Mouse (Mus musculus) embryonic stem cell, embryonic (primary cell): ENCODE data around the gene Ttc7b.

Experiments used
- CTCF ChIA-PET, 4 experiments: fragments of 300-600 bp in 2 of 4; fragments of 350-600 bp in 2 of 4; sonication (Branson Sonifier 250); formaldehyde crosslinking; loops; one replicate each; lab custom pipeline; 2022; ENCODE audit warnings: inconsistent platforms in 2 of 4; lab: Charles Lee
- POLR2A ChIA-PET, 4 experiments: fragments of 300-600 bp in 2 of 4; fragments of 350-600 bp in 2 of 4; sonication (Branson Sonifier 250); formaldehyde crosslinking; loops; one replicate each; lab custom pipeline; 2022; ENCODE audit warnings: antibody characterized with exemption in 4 of 4, inconsistent platforms in 1 of 4; lab: Charles Lee

Gene Ttc7b

DNA sequence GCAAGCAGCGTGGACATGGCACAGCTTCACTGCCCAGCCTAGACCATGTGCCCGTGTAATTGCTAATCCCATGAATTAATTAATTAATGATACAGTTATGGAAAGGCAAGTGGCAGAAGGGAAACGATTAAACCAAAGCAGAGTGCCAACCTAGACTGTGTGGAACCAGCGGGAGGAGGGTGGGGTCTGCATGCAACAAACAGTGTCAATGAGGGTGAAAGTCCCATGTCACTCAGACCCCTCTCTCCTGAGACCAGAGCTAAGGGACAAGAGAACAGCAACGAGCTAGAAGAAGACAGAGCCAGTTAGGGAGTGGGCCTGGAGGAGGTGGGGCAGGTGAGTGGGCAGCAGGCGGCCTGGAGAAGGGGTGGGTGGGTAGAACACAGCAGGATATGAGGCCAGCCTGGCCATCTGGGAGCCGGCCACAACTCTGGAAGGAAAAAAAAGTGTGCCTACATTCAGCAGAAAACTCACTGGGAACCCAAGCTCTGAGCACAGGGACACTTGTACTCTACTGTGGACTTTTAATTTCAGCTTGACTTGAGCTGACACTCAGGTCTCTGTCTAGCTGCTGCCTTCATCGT is 39.1 kb downstream of the Ttc7b start:
- POLR2A ChIA-PET = interaction anchor here in 2 of 4 experiments (0.8 to 1.6 kb wide), 11 partner anchors 26 to 317 kb away, joined by 3 to 8 read pairs (median 3); partner anchors contain the start of gene Calm1 (in 1 of the 2)
- CTCF ChIA-PET = interaction anchor here in 2 of 4 experiments (1.0 to 1.7 kb wide), 4 partner anchors 280 to 350 kb away, joined by 3 to 10 read pairs (median 4); no protein-coding TSS in a partner anchor

DNA sequence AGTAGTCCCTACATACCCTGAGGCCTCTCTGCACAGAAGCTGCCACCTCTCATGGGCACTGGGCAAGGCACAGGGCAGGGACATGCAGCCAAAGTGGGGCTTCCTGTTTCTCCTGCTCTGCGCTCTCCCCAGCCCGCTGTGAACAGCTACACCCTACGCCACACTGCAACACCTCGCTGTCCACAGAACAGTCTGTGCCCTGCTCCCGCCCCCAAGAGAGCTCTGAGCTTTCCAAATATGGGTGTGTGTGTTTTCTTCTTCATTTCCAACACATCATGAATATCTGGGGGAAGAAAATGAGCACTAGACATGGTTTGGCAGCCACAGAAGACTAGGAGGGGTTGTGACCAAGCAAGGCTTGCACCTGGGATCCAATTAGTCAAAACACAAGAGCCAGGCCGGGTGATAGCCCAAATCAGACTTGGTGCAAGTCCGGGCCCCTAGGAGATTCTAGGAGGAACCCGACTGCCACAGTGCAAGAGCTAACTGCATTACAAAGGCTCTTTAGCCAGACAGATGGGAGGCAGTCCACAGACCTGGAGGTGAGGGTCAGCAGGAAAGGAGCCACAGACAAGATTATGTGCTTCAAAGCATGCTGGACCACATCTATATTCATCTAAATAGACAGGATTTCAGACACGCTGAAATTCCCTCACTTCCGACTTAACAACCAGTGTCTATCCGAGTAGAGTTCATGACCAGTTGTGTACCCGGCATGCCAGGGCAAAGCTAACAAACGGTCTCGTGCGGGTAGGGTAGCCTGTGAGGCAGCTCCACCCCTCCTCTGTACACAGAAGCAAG is 39.8 kb downstream of the Ttc7b start:
- POLR2A ChIA-PET = interaction anchor here (0.6 to 2.5 kb wide), 15 partner anchors 11 to 547 kb away, joined by 3 to 13 read pairs (median 4); partner anchors contain the start of gene Calm1 (in 1 of the 4)
- CTCF ChIA-PET = interaction anchor here (0.6 to 3.2 kb wide), 14 partner anchors 10 to 349 kb away, joined by 3 to 14 read pairs (median 5); partner anchors contain the start of gene Nrde2 (in 1 of the 4)

DNA sequence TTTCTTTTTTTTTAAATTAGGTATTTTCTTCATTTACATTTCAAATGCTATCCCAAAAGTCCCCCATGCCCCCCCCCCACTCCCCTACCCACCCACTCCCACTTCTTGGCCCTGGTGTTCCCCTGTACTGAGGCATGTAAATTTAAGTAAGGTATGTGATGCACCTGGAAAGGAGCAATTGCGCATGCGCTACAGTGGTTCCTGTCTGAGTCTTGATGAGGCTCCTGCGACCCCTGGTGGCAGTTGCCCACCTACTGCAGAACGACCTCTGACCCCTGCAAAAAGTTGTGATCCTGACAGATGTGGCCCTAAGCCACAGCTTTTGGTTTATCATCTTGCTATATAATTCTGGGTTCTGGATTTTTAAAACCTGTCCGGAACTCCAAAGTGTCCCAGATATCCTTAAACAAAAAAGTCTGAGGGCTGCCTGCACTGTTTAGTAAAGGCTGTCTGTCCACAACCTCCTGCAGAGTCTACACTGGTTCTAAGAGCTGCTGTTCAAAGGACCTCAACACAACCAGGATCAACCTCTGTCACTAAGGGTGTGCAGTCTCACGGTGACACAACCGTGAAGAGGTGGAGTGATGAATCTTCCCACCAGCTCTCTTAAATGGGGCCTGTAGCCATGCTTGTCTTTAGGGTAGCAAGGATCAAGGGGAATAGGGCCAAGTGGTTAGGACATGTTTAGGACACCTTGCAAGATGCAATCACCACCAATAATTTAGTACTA is 40.6 kb downstream of the Ttc7b start:
- POLR2A ChIA-PET = interaction anchor here (0.7 to 2.5 kb wide), 11 partner anchors 10 to 354 kb away, joined by 3 to 13 read pairs (median 4); no protein-coding TSS in a partner anchor
- CTCF ChIA-PET = interaction anchor here (0.5 to 3.2 kb wide), 28 partner anchors 9 to 507 kb away, joined by 3 to 14 read pairs (median 5); partner anchors contain the start of gene Nrde2 (in 1 of the 4)

DNA sequence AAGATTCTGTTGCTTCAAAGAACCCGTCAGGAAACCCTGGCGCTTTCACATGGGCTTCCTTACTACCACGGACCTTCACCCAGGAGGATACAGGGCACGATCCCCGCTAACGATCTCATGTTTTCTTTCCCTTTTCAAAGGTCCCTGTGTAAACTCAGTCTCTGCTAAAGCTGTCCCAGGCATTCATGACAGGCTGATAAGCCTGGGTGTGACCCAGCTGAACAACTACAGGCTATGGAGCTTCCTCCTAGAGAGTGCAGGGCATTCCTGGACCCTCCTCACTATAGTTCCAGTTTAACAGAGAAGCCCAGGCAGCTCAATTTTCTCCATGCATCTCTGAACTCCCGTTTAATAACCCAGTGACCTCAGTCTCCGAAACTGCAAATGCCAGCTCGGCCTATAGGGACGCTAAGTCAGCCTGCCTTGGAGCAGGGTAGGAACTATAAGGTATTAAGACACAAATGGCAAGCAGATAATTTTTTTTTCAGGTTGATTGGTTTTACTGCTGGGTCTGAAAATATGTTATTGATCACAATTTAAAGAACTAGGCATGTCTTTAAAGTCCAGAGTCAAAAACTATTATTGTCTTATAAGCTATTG is 41.3 kb downstream of the Ttc7b start:
- ChIA-PET POLR2A (interaction anchor here (0.5 to 2.5 kb wide), 18 partner anchors 10 to 422 kb away, joined by 3 to 13 read pairs (median 3); partner anchors contain the start of gene Calm1 (in 1 of the 4)), CTCF (interaction anchor here (0.6 to 3.2 kb wide), 29 partner anchors 9 to 506 kb away, joined by 3 to 14 read pairs (median 4); no protein-coding TSS in a partner anchor)

DNA sequence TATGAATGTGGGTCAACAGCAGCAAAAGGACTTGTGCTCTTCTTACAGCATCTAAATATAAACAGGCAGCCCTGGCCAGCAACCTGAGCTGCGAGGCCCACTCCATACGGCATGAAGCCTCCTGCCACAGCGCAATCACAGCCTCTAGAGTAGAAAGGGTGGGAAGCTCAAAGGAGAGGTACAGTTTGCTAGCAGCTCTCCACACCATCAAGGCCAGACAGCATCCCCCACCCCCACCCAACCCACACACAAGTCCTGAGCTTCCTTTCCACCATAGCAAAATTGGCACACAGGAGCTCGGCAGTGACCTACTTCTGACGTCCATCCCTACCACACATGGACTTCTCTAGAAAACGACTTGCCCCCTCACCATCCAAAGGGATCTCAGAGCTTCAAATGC is 42.0 kb downstream of the Ttc7b start:
- POLR2A ChIA-PET = interaction anchor here in 3 of 4 experiments (0.5 to 2.5 kb wide), 12 partner anchors 9 to 423 kb away, joined by 3 to 13 read pairs (median 3); partner anchors contain the start of gene Calm1 (in 1 of the 3)

DNA sequence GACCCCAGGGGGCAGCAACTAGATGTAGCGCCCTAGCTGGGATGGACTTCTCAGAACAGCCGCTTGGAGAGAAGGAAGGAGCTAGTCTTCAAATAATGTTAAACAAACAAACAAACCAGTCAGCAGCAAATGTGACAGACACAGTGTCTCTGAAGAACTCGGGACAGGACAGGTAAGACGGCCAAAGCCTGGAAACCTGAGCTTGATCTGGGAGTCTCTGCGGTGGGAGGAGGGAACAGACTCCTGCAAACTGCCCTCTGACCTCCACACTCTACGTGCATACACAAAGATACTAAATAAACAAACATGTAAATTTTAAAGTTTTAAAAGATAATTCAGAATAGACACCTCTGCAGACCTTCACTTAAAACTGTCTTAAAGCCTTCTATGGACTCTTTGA is 42.5 kb downstream of the Ttc7b start:
- ChIA-PET CTCF (interaction anchor here in 1 of 4 experiments (1.2 to 3.2 kb wide), 5 partner anchors 276 to 505 kb away, joined by 4 to 13 read pairs (median 6); no protein-coding TSS in a partner anchor), POLR2A (interaction anchor here in 2 of 4 experiments (0.9 to 2.5 kb wide), 9 partner anchors 9 to 352 kb away, joined by 3 to 13 read pairs (median 3); partner anchors contain the start of gene Calm1 (in 1 of the 2))

More for the DNA sequence above, 42.0 kb downstream of the Ttc7b start:
- CTCF ChIA-PET = interaction anchor here (0.6 to 3.2 kb wide), 14 partner anchors 8 to 505 kb away, joined by 3 to 14 read pairs (median 5); no protein-coding TSS in a partner anchor

DNA sequence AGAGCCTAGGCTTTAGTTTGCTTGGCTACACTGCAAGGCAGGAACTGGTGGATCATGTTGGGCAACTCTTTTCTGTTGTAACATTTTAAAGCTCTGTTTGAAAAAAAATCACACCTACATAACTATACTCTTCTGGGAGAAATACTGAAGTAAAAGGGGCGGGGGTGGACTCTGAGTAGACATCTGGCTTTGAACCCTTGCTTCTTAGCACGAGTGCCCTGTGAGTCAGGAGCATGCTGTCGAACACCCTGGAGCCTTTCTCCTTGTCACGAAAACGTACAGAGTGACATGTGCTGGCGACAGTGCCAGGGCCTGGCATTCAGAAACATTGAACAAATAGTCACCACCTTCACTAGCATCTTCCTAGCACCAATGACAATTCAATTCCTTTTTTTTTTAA is 43.2 kb downstream of the Ttc7b start:
- ChIA-PET POLR2A (interaction anchor here in 2 of 4 experiments (0.8 to 1.5 kb wide), 2 partner anchors 290 to 318 kb away, joined by 4 to 5 read pairs; partner anchors contain the start of gene Nrde2 (in 1 of the 2)), CTCF (interaction anchor here in 2 of 4 experiments (0.6 to 3.2 kb wide), 4 partner anchors 275 to 504 kb away, joined by 3 to 13 read pairs (median 6); no protein-coding TSS in a partner anchor)

DNA sequence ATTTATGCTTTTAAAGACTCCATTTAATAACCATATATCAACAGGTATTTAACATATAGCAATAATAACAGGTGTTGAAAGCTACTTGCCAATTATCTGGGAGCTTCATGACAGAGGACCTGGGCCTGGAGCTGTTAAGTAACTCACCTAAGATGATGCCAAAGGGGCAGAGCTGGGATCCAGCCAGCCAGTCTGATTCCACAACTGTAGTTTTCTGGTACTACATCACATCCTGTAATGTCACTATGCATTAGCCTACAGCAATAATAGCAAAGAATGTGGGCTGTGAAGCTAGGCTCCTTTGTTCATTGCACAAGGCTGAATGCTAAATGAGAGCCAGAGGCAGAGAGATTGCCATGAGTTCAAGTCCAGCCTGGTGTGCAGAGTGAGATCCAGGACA is 44.3 kb downstream of the Ttc7b start:
- ChIA-PET CTCF (interaction anchor here in 2 of 4 experiments (0.6 to 1.4 kb wide), 4 partner anchors 102 to 511 kb away, joined by 3 to 9 read pairs (median 4); no protein-coding TSS in a partner anchor), POLR2A (interaction anchor here in 2 of 4 experiments (0.8 to 1.2 kb wide), 2 partner anchors 35 to 58 kb away, joined by 3 read pairs; no protein-coding TSS in a partner anchor)

DNA sequence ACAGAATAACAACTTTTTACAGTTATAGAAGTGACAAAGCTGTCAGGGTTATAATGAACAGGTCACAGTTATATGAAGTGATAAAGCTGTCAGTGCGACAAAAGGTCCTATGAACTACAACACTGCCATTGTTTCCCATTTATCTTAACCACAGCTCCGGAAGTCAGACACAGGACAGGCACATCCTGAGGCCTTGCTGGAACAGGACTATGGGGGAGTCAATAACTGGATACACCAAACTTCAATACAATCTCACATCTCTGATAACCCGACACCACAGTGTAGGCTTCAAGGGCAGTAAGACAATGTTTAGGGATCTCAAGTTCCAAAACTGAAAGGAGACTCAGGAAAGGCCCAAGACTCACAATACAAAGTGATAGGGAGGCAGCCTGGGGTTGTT is 45.1 kb downstream of the Ttc7b start:
- ChIA-PET CTCF (interaction anchor here in 1 of 4 experiments (1.4 kb wide), 1 partner anchor 103 kb away, joined by 3 read pairs; no protein-coding TSS in a partner anchor), POLR2A (interaction anchor here in 1 of 4 experiments (0.6 to 1.2 kb wide), 2 partner anchors 45 to 59 kb away, joined by 3 read pairs; no protein-coding TSS in a partner anchor)

DNA sequence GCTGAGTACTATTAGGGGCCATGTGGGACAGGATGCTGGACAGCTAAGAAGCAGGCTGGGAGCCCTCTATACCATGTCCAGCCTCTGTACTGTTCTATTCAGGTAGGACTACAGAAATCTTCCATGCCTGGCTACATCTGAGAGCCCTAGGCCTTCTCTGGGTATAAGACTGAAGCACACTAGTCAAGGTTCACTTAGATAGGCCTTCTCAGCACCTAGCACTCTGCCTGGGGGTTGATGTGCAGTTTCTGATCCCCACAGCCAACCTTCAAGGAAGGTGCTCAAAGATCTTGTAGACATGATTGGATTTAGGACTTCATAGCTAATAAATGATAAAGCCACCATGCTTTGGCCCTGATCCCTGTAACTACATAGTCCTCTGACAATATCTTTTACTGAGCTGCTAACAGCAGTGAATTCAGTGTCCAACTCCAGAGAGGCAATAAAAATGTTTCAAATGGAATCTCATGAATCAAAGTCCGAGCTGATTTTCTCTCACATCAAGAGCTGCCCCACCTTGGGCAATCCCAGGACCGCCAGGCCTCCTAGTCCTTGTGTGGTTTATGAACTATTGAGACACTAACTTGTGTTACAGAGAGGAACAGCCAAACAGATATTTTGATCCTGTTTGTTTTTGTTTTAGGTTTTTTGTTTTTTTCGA is 45.8 kb downstream of the Ttc7b start:
- CTCF ChIA-PET = interaction anchor here in 1 of 4 experiments (1.4 kb wide), 1 partner anchor 103 kb away, joined by 3 read pairs; no protein-coding TSS in a partner anchor
- POLR2A ChIA-PET = no interaction called here

DNA sequence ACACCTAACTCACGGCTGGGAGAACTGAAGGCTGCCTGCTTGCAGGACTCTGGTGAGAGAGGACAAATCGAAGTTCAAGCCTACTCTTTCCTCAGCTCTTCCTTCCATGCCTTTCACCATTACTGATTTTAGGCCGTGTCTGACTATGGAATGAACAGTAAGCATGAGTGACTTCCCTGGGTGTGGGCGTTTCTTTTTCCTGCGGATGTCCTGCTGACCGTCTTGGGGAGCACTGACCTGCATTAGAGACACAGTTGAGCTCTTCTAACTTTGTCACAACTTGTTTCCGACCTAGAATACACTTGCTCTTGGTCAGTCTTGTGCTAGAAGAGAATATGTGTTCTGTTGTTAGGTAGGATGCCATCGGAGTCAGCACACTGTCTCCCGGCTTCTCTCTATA is 50.3 kb downstream of the Ttc7b start:
- CTCF ChIA-PET = interaction anchor here in 1 of 4 experiments (1.6 kb wide), 1 partner anchor 9 kb away, joined by 6 read pairs; no protein-coding TSS in a partner anchor
- POLR2A ChIA-PET = interaction anchor here in 1 of 4 experiments (0.8 to 2.5 kb wide), 3 partner anchors 9 to 302 kb away, joined by 3 to 13 read pairs (median 3); no protein-coding TSS in a partner anchor

DNA sequence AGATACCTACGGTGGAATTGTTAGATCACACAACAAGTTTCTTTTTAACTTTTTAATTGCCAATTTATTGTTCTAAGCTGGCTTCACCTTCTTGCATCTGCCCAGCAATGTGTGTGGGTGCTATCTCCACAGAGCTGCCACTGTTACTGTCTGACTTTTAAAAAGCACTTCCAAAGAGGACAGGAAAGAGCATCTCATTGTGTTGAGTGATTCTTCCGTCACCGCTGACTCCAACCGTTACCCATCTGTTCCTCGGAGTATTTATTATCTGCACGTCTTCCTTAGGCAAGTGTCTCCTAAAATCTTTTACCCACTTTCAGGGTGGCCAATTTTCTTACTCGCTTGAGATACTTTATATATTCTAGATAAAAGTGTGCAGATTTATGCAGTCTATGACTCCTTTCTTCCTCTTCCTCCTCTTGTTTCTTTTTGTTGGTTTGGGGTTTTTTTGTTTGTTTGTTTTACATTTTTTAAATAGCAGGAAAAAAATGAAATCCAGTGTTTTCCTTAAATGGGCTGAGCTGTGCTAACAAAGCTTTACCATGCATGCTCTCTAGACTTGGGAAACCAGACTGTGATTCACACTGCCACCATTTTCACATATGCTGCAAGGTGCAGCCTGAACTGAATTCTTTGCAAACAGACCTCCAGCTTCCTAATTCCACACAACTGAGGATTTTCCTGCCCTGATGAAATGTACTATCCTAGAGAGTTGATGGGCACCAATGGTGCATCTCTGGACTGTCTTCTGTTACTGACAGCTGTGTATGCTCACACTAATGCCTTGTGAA is 50.9 kb downstream of the Ttc7b start:
- POLR2A ChIA-PET = interaction anchor here in 1 of 4 experiments (0.8 to 2.5 kb wide), 4 partner anchors 10 to 301 kb away, joined by 3 to 13 read pairs (median 4); no protein-coding TSS in a partner anchor
- CTCF ChIA-PET = interaction anchor here in 1 of 4 experiments (1.6 kb wide), 1 partner anchor 10 kb away, joined by 6 read pairs; no protein-coding TSS in a partner anchor

DNA sequence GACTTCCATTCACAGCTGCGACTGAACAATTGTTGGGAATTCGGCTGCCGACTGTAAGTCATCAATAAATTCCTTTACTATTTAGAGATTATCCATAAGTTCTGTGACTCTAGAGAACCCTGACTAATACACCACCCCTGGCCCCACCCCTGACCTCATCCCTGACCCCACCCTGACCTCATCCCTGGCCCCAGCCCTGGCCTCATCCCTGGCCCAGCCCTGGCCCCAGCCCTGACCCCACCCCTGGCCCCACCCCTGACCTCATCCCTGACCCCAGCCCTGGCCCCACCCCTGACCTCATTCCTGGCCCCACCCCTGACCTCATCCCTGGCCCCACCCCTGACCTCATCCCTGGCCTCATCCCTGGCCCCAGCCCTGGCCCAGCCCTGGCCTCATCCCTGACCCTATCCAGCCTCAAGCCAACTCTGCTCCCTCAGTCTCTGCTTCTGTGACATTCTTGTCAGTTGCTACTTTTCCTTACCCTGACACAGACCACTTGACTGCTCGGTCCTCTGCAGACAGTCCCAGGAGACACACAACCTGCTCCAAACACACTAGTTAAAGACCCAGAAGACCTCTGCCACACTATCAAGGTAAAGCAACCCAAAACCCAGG is 55.4 kb downstream of the Ttc7b start:
- ChIA-PET POLR2A (no interaction called here), CTCF (no interaction called here)

DNA sequence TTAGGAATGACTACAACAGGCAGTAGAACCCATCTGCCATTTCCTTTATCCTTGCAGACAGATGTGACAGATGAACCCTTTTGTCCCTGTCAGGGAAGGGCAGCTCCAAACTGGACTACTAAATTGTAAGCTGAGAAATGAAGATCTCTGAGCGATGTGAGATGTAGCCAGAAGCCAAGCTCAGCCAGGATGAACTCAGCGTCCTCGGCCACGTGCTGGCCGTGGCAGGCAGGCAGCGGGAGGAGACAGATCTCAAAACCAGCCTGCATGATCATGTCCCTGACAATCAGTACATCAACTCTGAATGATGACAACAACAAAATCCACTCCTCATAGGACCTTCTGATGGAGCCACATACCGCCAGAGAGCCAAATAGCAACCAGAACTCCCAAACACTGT is 62.9 kb downstream of the Ttc7b start:
- POLR2A ChIA-PET = interaction anchor here in 1 of 4 experiments (1.2 kb wide), 1 partner anchor 12 kb away, joined by 3 read pairs; no protein-coding TSS in a partner anchor
- CTCF ChIA-PET = no interaction called here
